Mouse (Mus musculus): ENCODE measurements around the gene Emp1. TPM values are rescaled to one million over a fixed set of nuclear protein-coding genes. Genes with fewer than 3 reads are reported as not detected.

The Emp1 gene
- 42.4 and 65.7 TPM in 2 replicates for polyA plus RNA-seq (2012; rRNA removed; ENCODE audit: low replicate concordance)

DNA sequence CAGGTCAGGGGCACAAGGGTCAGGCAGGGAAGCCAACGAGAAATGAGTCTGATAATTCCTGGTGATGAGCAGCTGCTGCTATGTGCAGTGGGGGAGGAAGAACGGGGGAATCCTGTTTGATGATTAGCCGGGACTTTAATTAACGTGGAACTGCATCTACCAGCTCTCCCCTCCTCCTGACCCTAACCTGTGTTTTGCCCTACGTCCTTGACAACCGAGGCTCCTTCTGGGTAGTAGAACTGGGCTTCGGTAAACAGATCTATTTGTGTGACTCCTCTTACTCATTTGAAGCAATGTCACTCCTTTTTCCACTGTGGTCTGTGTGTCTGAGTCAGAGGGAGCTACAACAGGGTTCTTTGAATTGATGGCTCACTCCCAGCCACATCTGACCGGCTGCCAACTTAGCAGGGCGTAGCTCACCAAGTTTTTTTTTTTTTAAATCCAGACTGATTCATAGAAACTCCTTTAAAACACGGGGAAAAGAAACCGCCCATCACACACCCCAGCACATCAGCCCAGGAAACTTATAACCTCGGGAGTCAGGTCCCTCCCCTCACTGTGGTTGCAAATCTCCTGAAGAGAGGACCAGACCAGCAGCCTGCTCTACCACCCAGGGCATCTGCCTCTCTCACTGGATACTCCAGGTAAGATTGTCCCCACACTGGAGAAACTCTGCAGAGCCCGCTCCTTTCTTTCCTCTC lies at the start of gene Emp1:
Gene Emp1 (plus strand): TSS at position 87 of the 701 bp plus-strand sequence.

Other genes starting within 250 kb of the Emp1 start
- 0.18 TPM in 1 of 2 replicates, not detected in the other for gene Gprc5d, start 244.3 kb upstream of the Emp1 start, polyA plus RNA-seq (2012; rRNA removed; ENCODE audit: low replicate concordance)
- gene Fam234b, start 164.6 kb upstream of the Emp1 start, polyA plus RNA-seq (2012; rRNA removed; ENCODE audit: low replicate concordance) = 23.8 and 28.2 TPM in 2 replicates
- gene Hebp1, start 164.5 kb upstream of the Emp1 start, polyA plus RNA-seq (2012; rRNA removed; ENCODE audit: low replicate concordance) = 2.8 and 4.6 TPM in 2 replicates
- 0.96 and 1.9 TPM in 2 replicates for gene Gsg1, start 108.2 kb upstream of the Emp1 start, polyA plus RNA-seq (2012; rRNA removed; ENCODE audit: low replicate concordance)
- gene Pbp2, start 52.1 kb upstream of the Emp1 start, polyA plus RNA-seq (2012; rRNA removed; ENCODE audit: low replicate concordance) = not detected in 2 replicates